In genomic region chr7:89749183-89749582, GRCm38 (mm10) we compare ENCODE assay signal across 22 mouse cellular contexts.
DNase-seq lines count a peak whose midpoint lies in the region; ATAC-seq and TF ChIP-seq lines count a peak whose summit lies in the region.
"Had no signal": no experiment of that assay in that cellular context is flagged by ENCODE, and none has a peak within 500 bp of the region (broad histone marks: within the 10 kb centered on the region; RNA-seq: fewer than 3 reads in every experiment).

No protein-coding gene starts in this region.

- ATAC-seq in intestine, embryonic 14.5 days (replicated peaks; ENCODE audit: low FRiP score, low TSS enrichment, low read depth): no peak
- no peak for ATAC-seq in intestine, embryonic 15.5 days
- no peak for ATAC-seq in lung, embryonic 15.5 days (ENCODE audit: borderline replicate concordance, extremely low read depth, low FRiP score, low TSS enrichment)
- no peak for ATAC-seq in stomach, embryonic 16.5 days (ENCODE audit: insufficient read depth, low FRiP score)
- no peak for ATAC-seq in stomach, postnatal 0 days (ENCODE audit: low FRiP score, low TSS enrichment)
- no peak for ATAC-seq in megakaryocyte-erythroid progenitor cell, adult 5-6 weeks (replicated peaks; ENCODE audit: low FRiP score, low TSS enrichment, poor library complexity, severe bottlenecking)

- H3K4me1 ChIP-seq in intestine, embryonic 14.5 days (replicated peaks; ENCODE audit: control insufficient read depth, insufficient read depth, low read length): peaks cover 7% of the 10 kb centered on the region
- H3K4me1 ChIP-seq in intestine, embryonic 15.5 days (replicated peaks): no peaks in the 10 kb centered on the region; the same call in 1 of the 2 replicates
- H3K4me1 ChIP-seq in lung, embryonic 15.5 days: peaks cover 15% of the 10 kb centered on the region
- H3K4me1 ChIP-seq in stomach, embryonic 16.5 days (ENCODE audit: control insufficient read depth, insufficient read depth, low read length): peaks cover 12% of the 10 kb centered on the region; the same call in 1 of the 2 replicates
- no peaks in the 10 kb centered on the region for H3K4me1 ChIP-seq in stomach, postnatal 0 days (replicated peaks; ENCODE audit: control insufficient read depth, insufficient read depth)
- H3K4me1 ChIP-seq: embryonic facial prominence, embryonic 15.5 days; heart, embryonic 10.5 days had no signal

- WGBS in intestine, embryonic 14.5 days: 44% methylated on average over 2 of the region's 2 CpGs
- 43% methylated on average over 2 of the region's 2 CpGs for WGBS in intestine, embryonic 15.5 days
- 30% methylated on average over 2 of the region's 2 CpGs for WGBS in lung, embryonic 15.5 days
- 26% methylated on average over 2 of the region's 2 CpGs for WGBS in stomach, embryonic 16.5 days
- 37% methylated on average over 2 of the region's 2 CpGs for WGBS in stomach, postnatal 0 days

- no peak overlapping the region for H3K4me2 ChIP-seq in intestine, embryonic 14.5 days (ENCODE audit: low read length)
- H3K4me2 ChIP-seq in intestine, embryonic 15.5 days (replicated peaks): no peak overlapping the region
- no peak overlapping the region for H3K4me2 ChIP-seq in lung, embryonic 15.5 days
- H3K4me2 ChIP-seq in stomach, embryonic 16.5 days (ENCODE audit: low read depth, low read length): no peak overlapping the region
- no peak overlapping the region for H3K4me2 ChIP-seq in stomach, postnatal 0 days (replicated peaks; ENCODE audit: low read depth)
- peak overlapping the region; percentile 73 for H3K4me2 ChIP-seq in myocyte (ENCODE audit: low read depth)
- H3K4me2 ChIP-seq: embryonic facial prominence, embryonic 15.5 days; hindbrain, embryonic 14.5 days had no signal

- H3K9ac ChIP-seq in intestine, embryonic 14.5 days (ENCODE audit: low read length): no peak overlapping the region
- H3K9ac ChIP-seq in intestine, embryonic 15.5 days: no peak overlapping the region
- no peak overlapping the region for H3K9ac ChIP-seq in lung, embryonic 15.5 days
- no peak overlapping the region for H3K9ac ChIP-seq in stomach, embryonic 16.5 days (ENCODE audit: low read length)
- no peak overlapping the region for H3K9ac ChIP-seq in stomach, postnatal 0 days (ENCODE audit: low read length)
- H3K9ac ChIP-seq: embryonic facial prominence, embryonic 15.5 days; hindbrain, embryonic 14.5 days had no signal

- H3ac ChIP-seq in myocyte (ENCODE audit: control insufficient read depth, insufficient read length): no peak overlapping the region

- H3K79me2 ChIP-seq in myocyte (ENCODE audit: control insufficient read depth, insufficient read depth): no peaks in the 10 kb centered on the region

- no peaks in the 10 kb centered on the region for H3K27me3 ChIP-seq in intestine, embryonic 14.5 days (replicated peaks; ENCODE audit: control insufficient read depth, insufficient read depth, low read length)
- no peaks in the 10 kb centered on the region for H3K27me3 ChIP-seq in intestine, embryonic 15.5 days (replicated peaks)
- H3K27me3 ChIP-seq in lung, embryonic 15.5 days: no peaks in the 10 kb centered on the region
- H3K27me3 ChIP-seq in stomach, embryonic 16.5 days (ENCODE audit: control insufficient read depth, insufficient read depth, low read length): no peaks in the 10 kb centered on the region
- no peaks in the 10 kb centered on the region for H3K27me3 ChIP-seq in stomach, postnatal 0 days (ENCODE audit: control insufficient read depth, insufficient read depth, low read length)
- no peaks in the 10 kb centered on the region for H3K27me3 ChIP-seq in myocyte (ENCODE audit: control insufficient read depth, insufficient read depth, insufficient read length)
- H3K27me3 ChIP-seq: embryonic facial prominence, embryonic 15.5 days had no signal

- no peak for TF ChIP-seq EP300 in stomach, postnatal 0 days (optimal IDR thresholded peaks at IDR 0.05)

- 0 out of 2 replicates have a peak overlapping the region, but pooled peaks have one; percentile 4 for H3K27ac ChIP-seq in intestine, embryonic 14.5 days (ENCODE audit: low read depth)
- H3K27ac ChIP-seq in intestine, embryonic 15.5 days: no peak overlapping the region
- H3K27ac ChIP-seq in lung, embryonic 15.5 days: peak overlapping the region; percentile 61; the same call in 1 of the 2 replicates
- peak overlapping the region; percentile 31; the same call in 1 of the 2 replicates for H3K27ac ChIP-seq in stomach, embryonic 16.5 days (ENCODE audit: low read length)
- no peak overlapping the region for H3K27ac ChIP-seq in stomach, postnatal 0 days (replicated peaks)
- H3K27ac ChIP-seq: embryonic facial prominence, embryonic 15.5 days; forebrain, embryonic 10.5 days; gastrocnemius, adult 2 months; heart, embryonic 10.5 days; hindbrain, embryonic 10.5 days; hindbrain, embryonic 14.5 days had no signal

- no peak for DNase-seq in intestine, embryonic 14.5 days (ENCODE audit: low spot score)
- no peak for DNase-seq in lung, postnatal 14 days
- no peak for DNase-seq in stomach, postnatal 0 days (ENCODE audit: low spot score)
- DNase-seq: adrenal gland, adult 8-10 months; adrenal gland, postnatal 36 days; cerebellum, adult 11 months; cerebellum, adult 8-10 months; cerebellum, postnatal 14 days; embryo, embryonic 11 days; gastrocnemius, adult 2 months; gastrocnemius, postnatal 25 days had no signal

- H3K9me3 ChIP-seq in intestine, embryonic 14.5 days (ENCODE audit: control insufficient read depth, low read length): no peaks in the 10 kb centered on the region
- no peaks in the 10 kb centered on the region for H3K9me3 ChIP-seq in intestine, embryonic 15.5 days
- no peaks in the 10 kb centered on the region for H3K9me3 ChIP-seq in lung, embryonic 15.5 days
- H3K9me3 ChIP-seq in stomach, embryonic 16.5 days (replicated peaks; ENCODE audit: control insufficient read depth, low read length): no peaks in the 10 kb centered on the region
- no peaks in the 10 kb centered on the region for H3K9me3 ChIP-seq in stomach, postnatal 0 days (ENCODE audit: control insufficient read depth, low read length)
- H3K9me3 ChIP-seq: embryonic facial prominence, embryonic 15.5 days; forebrain, embryonic 10.5 days; heart, embryonic 10.5 days; hindbrain, embryonic 10.5 days had no signal

- H3K4me3 ChIP-seq in intestine, embryonic 14.5 days (ENCODE audit: low read depth, low read length): no peak overlapping the region
- H3K4me3 ChIP-seq in intestine, embryonic 15.5 days (replicated peaks): no peak overlapping the region
- H3K4me3 ChIP-seq in lung, embryonic 15.5 days: no peak overlapping the region
- no peak overlapping the region for H3K4me3 ChIP-seq in stomach, embryonic 16.5 days (replicated peaks; ENCODE audit: low read length)
- H3K4me3 ChIP-seq in stomach, postnatal 0 days (ENCODE audit: low read depth, low read length): no peak overlapping the region
- no peak overlapping the region for H3K4me3 ChIP-seq in myocyte
- H3K4me3 ChIP-seq: embryonic facial prominence, embryonic 15.5 days; erythroblast, embryonic 14.5 days; forebrain, embryonic 10.5 days; gastrocnemius, adult 2 months; heart, embryonic 10.5 days; hindbrain, embryonic 10.5 days had no signal

- no peak for TF ChIP-seq CTCF in stomach, postnatal 0 days (IDR thresholded peaks at IDR 0.05; ENCODE audit: low read depth)

- no peaks in the 10 kb centered on the region for H3K36me3 ChIP-seq in intestine, embryonic 14.5 days (ENCODE audit: control insufficient read depth, insufficient read depth, low read length)
- H3K36me3 ChIP-seq in intestine, embryonic 15.5 days: no peaks in the 10 kb centered on the region
- no peaks in the 10 kb centered on the region for H3K36me3 ChIP-seq in lung, embryonic 15.5 days
- H3K36me3 ChIP-seq in stomach, embryonic 16.5 days (ENCODE audit: control insufficient read depth, insufficient read depth, low read length): no peaks in the 10 kb centered on the region
- H3K36me3 ChIP-seq in stomach, postnatal 0 days (ENCODE audit: control insufficient read depth, insufficient read depth, low read length): no peaks in the 10 kb centered on the region
- H3K36me3 ChIP-seq in myocyte (ENCODE audit: control insufficient read depth, insufficient read depth): no peaks in the 10 kb centered on the region
- H3K36me3 ChIP-seq: embryonic facial prominence, embryonic 15.5 days; forebrain, embryonic 10.5 days; heart, embryonic 10.5 days; hindbrain, embryonic 10.5 days had no signal

- TF ChIP-seq POLR2A in myocyte (IDR thresholded peaks at IDR 0.05; ENCODE audit: insufficient read length, low read depth): no peak

TF ChIP-seq in myocyte, 11 proteins besides CTCF, POLR2A, EP300 and RAD21:
- TF ChIP-seq MAX (IDR thresholded peaks at IDR 0.05; ENCODE audit: low read depth) (no peak), E2F4 (IDR thresholded peaks at IDR 0.05; ENCODE audit: insufficient read depth) (no peak), REST (IDR thresholded peaks at IDR 0.05; ENCODE audit: insufficient read depth, insufficient read length) (no peak), POLR2AphosphoS2 (IDR thresholded peaks at IDR 0.05; ENCODE audit: insufficient read length, low read depth) (no peak), TCF12 (IDR thresholded peaks at IDR 0.05; ENCODE audit: insufficient read depth, poor library complexity, severe bottlenecking) (no peak), SRF (IDR thresholded peaks at IDR 0.05; ENCODE audit: control insufficient read depth, insufficient read length, low read depth) (no peak), USF1 (IDR thresholded peaks at IDR 0.05; ENCODE audit: low read depth) (no peak), MYOG (IDR thresholded peaks at IDR 0.05; ENCODE audit: control insufficient read depth in 1 of 3, insufficient read depth in 1 of 3, insufficient read length in 2 of 3, low read depth in 2 of 3) (no peak), CEBPB (IDR thresholded peaks at IDR 0.05; ENCODE audit: insufficient read depth, poor library complexity, severe bottlenecking) (no peak), TCF3 (IDR thresholded peaks at IDR 0.05; ENCODE audit: insufficient read length, low read depth) (no peak), MYOD1 (IDR thresholded peaks at IDR 0.05; ENCODE audit: control insufficient read depth in 1 of 3, insufficient read length in 2 of 3, low read depth in 2 of 3) (no peak)
TF ChIP-seq in myocyte: peak in this region for 0.

Comparison
In these comparisons a context has a peak if more than half of its experiments do, and no peak if none do; other contexts are left out.
1. H3K27ac ChIP-seq: peak in intestine, embryonic 14.5 days (single experiment), lung, embryonic 15.5 days (single experiment) and stomach, embryonic 16.5 days (single experiment); none in intestine, embryonic 15.5 days (single experiment) and stomach, postnatal 0 days (single experiment).